Mouse (Mus musculus): ENCODE data around the gene Ap1m2.

The Ap1m2 gene

DNA sequence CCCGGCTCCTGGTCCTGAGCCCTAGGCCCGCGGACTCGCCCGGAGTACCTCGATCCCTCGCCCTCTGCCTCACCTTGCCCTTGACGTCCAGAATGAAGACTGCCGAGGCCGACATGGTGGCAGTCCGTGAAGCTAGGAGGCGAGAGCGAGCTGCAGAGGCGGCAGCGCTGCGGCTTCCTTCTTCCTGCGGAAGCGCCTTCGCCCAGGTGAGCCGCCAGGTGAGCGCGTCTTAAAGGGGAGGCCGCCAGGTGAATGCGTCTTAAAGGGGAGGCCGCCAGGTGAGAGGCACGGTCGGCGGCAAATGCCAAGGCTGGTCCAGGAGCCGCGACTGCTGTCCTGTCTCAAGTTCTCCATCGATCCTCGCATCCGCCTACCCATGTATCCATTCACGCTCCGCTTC, at the start of gene Ap1m2:
Gene Ap1m2, minus strand, starts transcription at position 204 of the 400 bp plus-strand sequence.
- no peak for DNase-seq (ENCODE audit: low spot score)

DNA sequence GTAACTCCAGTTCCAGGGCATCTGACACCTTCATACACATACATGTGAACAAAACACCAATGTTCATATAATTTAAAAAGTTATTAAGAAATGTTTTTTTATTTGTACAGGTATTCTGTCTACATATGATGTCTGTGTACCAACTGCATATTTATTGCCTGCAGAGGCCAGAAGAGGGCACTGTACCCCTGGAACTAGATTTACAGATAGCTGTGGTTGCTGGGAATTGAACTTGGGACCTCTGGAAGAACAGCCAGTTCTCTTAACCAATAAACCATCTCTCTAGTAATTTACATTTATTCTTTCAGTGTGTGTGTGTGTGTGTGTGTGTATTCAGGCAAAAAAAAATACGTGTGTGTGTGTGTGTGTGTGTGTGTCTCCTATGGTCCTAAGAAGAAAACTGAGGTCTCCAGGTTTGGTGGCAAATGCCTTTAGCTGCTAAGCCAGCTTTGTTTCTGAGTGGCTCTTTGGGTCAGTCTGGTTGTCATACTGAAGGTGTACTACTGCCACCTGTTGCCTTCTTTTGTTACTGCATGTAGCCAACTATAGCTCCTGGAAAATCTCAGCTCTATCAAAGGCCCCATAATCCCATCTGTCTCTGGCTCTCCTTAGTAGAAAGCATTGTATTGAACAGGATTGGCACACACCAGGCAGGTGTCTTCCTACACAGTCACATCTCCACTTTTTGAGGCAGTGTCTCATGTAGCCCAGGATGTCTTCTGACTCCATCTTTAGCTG, 45.0 kb upstream of the Ap1m2 start:
- no peak for DNase-seq (ENCODE audit: low spot score)

DNA sequence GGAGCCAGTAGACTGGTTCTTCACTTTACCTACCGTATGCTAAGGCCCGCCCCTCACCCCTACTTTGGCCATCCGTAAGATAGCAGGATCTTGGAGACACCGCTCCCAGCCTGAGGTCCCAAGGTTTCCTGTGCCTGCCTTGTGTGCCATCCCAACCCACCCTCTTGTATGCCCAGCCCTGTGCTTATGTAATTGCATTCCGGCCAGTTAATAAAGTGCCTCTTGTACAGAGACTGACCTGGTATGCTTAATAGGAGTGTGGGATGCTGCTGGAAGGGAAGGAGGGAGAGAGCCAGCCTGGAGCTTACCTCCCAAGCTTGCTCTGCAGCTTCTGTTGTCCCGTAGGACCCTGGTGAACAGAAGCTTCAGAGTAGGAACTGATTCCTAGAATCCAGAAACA, 42.7 kb upstream of the Ap1m2 start:
- DNase-seq (ENCODE audit: low spot score), result no peak

DNA sequence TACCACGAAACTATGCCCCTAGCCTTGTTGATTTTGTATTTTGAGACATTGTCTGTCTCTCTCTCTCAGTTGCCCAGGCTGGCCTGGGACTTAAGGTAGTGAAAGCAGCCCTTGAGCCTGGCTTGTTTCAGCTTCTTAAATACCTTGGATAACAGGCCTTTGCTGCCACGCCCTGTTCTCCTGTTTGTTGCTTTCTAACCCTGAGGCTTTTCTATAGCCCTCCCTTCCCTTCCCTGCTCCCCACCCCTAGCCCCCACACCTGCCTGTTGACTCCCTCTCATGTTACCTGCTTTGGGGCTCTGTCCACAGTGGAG, 41.2 kb upstream of the Ap1m2 start:
- no peak for DNase-seq (ENCODE audit: low spot score)

DNA sequence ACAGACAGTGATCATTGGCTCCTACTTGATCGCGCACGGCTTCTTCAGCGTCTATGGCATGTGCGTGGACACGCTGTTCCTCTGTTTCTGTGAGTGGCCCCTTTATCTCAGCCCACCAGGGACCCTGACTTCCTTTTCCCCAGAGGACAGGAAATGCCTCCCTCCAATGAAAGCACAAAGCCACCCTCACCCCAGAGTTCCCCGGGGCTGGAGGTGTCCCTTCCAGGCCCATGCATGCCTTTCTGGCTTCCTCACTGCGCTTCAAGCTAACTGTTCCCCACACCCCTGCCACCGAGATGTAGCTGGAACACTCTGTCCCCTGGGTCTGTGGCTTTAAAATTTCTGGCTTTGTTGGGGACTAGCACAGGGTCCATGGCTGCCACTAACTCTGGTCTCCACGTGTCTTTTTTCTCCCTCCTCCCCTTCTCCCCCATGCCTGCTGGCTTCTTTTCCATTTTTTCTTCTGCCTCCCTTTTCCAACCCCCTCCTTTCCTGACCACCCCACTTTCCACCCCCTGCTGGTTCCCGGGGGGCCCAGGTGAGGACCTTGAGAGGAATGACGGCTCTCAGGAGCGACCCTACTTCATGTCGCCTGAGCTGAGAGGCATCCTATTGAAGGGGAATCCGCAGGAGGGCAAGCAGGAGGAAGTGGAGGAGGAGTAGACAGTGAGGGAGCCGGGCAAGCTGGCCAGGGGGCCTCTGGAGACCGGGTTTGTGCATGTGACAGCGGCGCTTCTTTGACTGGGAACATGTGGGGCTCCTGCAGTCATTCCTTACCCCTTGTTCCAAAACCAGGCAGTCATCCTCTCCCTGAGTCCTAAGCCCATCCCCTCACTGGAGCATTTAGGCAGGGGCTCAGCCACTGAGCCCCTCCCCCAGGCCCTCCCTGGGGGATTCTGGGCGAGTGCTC, 40.6 kb upstream of the Ap1m2 start:
- DNase-seq (ENCODE audit: low spot score), result no peak

DNA sequence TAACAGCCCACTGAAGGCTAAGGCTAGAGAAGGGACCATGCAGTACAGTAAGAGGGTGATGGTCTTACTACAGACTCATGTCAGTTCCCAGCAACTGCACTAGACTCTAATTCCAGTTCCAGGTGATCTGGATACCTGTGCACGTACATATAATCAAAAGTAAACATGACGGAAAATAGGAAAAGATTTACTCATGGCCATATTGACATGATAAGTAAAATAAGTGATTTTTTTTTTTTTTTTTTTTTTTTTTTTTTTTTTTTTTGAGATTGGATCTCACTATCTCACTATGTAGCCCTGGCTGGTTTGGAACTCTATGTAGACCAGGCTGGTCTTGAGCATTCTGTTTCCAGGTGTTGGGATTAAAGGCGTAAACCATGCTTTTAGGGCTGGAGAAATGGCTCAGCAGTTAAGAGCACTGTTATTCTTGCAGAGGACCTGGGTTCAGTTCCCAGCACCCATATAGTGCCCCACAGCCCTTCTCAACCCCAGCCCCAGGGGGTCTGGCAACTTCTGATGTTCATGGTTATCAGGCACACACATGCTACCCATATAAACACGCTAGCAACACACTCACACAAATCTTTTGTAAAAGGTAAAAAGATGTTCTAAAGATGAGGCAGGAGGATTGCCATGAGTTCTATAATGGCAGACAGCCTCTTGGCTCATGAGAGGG, 39.7 kb upstream of the Ap1m2 start:
- no peak for DNase-seq (ENCODE audit: low spot score)

DNA sequence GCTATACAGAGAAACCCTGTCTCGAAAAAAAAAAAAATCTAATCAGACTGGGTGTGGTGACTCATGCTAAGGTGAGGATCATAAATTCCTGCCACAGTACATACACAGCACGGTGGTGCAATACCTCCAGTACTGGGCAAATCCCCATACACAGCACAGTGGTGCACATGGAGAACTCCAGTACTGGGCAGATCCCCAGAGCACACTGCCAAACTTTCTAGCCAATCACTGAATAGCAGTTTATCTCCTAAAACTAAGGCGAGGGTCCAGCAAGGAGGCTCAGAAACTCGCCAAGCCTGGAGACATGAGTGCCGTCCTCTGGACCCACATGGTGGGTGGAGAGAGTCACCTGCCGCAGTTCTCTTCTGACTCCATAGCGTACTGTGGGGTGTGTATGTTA, 39.0 kb upstream of the Ap1m2 start:
- DNase-seq (ENCODE audit: low spot score), result no peak

DNA sequence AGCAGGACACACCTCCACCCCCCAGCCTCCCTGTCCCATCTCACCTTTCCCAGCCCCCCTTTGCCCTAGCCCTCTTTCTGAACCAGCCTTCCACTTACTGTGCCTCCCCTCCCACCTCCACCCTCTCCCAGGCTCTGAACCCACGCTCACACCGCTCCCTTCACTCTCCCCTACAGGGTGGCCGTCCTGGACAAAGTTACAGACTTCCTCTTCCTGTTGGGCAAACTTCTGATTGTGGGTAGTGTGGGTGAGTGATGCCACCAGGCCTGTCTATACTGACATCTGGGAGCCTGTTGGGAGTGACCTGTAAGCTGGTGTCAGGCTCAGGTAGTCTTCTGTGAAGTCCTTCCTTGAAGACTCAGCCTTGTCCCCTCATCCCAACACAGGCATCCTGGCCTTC, 36.0 kb upstream of the Ap1m2 start:
- no peak for DNase-seq (ENCODE audit: low spot score)

DNA sequence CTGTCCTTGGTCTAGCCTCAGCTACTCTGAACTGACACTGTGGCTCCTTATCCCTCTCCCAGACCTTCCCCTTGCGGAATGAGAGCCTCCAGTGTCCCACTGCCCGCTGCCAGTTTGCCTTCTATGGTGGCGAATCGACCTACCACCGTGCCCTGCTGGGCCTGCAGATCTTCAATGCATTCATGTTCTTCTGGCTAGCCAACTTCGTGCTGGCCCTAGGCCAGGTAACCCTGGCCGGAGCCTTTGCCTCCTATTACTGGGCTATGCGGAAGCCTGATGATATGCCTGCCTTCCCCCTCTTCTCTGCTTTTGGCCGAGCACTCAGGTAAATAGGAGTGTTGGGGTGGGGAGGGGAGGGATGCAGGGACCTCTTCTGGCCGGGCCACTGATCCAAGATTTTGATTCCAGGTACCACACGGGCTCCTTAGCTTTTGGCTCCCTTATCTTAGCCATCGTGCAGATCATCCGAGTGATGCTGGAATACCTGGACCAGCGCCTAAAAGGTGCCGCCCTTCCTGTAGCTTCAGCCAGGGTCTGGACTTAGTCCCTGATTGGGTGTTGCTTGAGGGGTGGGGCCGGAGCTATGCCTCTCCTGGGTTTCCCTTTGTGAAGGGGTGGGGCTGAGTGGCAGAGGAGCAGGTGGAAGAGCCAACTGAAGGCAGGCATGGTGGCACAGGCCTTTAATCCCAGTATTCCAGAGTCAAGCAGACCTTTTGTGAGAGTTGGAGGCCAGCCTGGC, 34.7 kb upstream of the Ap1m2 start:
- DNase-seq (ENCODE audit: low spot score), result no peak

DNA sequence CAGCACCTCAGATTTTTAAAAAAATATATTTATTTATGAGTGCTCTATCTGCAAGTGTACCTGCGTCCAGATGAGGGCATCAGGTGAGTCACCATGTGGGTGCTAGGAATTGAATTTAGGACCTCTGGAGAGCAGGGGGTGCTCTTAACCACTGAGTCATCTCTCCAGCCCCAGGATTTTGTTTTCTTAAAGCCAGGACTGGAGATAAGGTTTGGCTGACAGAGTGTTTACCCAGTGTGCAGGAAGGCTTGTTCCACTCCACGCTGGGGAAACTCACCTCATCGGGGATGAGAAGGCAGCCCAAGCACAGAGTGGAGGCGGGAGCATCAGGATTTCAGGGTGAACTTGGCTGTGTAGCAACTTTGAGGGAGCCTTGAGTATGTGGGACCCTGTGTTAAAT, 28.3 kb upstream of the Ap1m2 start:
- DNase-seq (ENCODE audit: low spot score), result no peak

DNA sequence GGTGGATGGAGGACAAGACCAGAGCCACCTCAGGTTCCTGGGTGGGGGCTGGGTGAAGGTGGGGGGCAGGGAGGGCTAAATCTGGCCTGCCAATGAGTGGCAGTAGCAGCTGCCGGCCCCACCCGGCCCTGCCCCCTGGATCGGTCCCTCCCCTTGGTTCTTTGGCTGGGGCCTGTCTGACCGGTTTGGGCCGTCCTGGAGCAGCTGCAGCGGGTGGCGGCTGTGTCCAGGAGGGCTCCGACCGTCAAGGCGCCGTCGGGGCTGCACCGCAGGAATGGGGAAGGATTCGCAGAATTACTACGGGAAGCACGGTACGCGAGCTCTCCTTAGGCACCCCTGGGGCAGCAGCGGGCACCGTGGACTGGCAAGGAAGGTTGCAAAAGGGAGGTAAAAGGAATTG, 25.5 kb upstream of the Ap1m2 start:
- no peak for DNase-seq (ENCODE audit: low spot score)

DNA sequence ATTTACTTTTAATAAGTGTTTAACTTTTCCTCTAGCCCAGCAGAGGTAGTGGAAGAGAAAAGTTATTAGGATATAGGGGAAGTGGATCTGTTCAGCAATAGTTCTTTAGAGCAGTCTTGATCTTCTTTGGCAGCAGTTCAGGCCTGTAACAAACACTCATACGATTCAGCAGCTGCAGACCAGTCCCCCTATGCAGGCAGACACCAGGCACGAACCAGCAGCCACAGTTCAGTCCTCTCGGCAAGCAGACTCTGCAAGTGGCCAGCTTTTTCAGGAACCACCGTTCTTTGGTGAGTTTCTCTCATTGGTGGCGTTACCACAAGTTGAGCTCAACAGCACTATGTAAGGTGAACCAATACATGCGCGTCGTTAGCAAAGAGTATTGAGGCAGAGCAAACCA, 24.4 kb upstream of the Ap1m2 start:
- DNase-seq (ENCODE audit: low spot score), result no peak

DNA sequence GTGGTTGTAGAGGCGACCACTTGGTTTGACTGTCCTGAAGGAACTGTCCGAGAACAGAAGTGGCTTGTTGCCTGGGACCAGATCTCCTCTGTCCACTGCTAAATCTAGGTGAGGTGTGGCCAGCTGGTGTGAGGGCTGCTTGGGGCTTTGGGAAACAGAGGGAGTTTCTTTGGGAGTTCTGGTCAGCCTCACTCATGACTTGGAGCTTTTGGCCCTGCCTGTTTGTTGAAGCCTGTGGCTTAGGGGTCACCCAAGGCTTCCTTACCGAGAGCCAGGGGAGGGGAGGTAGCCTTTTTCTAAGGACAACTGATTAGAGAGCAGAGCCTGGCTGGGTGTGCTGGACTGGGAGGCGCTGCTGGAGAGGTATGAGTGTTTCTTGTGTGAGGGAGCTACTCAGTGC, 23.3 kb upstream of the Ap1m2 start:
- no peak for DNase-seq (ENCODE audit: low spot score)

DNA sequence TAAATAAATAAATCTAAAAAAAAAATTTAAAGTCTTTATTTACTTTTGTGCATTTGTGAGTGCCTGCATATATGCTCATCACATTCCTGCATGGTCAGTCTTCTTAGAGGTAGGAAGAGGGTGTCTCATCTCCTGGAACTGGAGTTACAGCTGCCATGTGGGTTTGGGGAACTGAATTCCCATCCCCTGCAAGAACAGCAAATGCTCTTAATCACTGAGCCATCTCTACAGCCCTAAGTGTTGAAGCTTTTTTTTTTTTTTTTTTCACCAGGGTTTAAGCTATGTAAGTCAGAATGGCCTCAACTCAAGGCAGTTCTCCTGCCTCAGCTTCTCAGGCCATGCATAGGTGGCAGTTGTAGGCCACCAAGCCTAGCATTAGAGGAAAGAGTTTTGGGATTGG, 22.6 kb upstream of the Ap1m2 start:
- DNase-seq (ENCODE audit: low spot score), result no peak

DNA sequence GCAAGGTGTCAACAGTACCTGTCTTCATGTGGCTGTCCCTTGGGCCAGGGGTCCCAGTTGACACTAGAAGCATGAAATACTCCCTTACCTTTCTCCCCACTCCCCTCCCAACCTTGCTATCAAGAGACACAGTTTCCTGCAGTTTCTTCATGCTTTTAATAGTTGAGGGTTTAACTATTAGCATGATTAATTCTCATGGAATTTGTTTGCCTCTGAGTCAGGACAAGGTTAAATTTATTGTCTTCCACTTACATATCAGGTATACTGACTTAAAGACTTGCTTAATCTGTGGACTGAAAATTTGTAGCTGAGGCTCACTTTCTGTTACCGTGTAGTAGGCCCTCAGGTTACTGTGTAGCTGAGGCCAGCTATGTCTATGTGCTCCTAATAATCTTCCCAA, 21.4 kb upstream of the Ap1m2 start:
- no peak for DNase-seq (ENCODE audit: low spot score)

DNA sequence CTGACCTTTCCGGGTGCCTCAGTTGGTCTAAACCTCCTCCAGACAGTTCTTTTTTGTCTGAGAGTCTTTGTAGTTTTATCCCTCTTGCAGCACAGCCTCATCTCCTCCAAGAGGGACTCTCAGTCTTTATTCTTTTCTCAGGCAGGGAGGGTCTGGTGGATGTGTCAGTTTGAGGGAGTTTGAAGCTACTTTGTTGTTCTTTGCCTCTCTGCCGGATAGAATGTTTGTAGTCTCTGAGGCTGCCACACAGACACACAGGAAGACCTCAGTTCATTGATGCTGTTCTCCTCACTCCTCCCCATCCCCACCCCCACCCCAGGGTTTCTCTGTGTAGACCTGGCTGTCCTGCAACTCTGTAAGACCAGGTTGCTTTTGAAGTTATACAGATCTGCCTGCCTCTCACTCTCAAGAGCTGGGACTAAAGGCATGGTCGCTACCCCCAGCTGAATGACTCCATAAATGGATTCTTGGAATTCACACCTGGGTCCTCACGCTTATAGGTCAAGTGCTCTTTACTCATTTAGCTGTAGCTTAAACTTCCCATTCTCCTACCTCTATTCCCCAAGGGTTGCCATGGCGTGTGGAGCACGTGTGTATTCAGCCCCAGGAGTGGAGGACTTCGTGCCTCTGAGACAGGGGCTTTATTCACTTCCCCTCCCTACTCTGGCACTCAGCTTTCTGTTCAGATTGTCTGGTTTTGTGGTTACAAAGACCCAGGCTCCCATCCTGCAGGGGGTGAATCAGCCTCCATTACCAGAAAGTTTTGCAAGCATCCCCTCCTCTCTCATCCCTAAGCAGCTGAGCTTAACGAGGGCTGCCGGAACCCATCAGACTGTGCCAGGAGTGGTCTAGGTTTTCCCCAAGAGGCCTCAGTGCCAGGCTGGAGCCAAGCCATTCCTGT, 20.3 kb upstream of the Ap1m2 start:
- DNase-seq (ENCODE audit: low spot score), result no peak

DNA sequence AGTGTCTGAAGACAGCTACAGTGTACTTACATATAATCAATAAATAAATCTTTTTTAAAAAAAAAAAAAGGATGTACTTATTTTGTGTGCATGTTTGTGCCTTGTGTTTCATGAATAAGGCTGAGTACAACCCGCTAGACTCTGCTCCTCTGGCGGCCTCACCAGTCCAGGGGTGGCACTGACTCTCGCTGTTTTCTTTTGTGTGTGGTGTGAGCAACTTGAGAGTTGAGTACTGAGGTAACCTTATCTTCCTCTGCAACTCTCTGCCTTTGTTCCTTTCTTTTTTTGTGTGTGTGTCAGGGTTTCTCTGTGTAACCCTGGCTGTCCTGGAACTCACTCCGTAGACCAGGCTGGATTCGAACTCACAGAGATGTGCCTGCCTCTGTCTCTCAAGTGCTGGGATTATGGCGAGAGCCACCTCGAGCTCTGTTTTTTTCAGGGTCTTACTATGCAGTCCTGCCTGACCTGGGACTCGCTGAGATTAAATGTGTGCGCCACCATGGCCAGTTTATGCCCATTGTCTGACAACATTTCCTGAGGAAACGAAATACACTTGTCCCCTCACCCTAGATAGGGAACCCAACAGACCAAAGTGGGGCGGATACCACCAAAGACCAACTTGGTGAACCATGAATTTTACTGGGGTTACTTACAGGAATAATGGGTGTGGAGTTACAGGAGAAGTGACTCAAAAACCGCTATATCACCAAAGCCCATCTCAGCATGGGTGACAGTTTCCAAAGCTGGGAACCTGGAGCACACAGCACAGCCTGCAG, 19.4 kb upstream of the Ap1m2 start:
- no peak for DNase-seq (ENCODE audit: low spot score)

DNA sequence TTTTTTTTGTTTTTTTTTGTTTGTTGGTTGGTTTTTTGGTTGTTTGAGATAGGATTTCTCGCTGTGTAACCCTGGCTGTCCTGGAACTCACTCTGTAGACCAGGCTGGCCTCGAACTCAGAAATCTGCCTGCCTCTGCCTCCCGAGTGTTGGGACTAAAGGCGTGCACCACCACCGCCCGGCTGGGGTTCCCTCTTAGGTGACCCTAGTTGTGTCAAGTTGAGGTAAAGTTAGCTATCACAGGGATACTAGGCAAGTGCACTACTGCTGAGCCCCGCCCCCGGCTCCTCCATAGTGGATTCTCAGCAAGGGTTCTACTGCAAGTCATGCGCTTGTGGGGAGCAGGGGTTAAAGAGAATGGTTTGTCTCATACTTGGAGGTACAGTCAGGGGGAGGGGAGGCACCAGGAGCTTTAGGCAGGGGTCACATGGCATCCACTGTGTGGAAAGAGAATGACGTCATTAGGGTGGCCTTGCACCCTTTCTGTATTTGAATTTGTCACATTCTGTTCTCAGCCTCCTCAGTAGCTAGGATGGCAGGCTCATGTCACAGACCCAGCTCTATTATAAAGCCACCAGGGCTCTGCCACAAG, 17.7 kb upstream of the Ap1m2 start:
- DNase-seq (ENCODE audit: low spot score), result no peak

DNA sequence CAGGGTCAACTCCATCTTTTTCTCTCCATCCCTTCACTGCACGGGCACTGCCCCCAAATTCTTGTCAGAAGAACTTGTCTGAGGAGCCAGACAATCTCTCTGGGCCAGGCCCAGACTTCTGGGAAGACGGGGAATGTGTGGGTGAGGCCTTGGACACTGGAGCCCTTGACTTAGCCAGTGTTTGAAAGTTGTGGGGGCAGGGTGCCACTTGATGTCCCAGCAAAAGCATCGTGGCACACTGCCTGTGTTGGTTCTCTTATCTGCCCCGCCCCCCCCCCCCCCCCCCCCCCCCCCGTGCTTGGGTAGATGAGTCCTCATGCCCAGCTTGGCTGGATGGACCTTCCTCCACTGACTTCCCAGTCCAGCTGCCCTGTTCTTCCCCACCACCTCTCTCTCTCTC, 16.9 kb upstream of the Ap1m2 start:
- no peak for DNase-seq (ENCODE audit: low spot score)

DNA sequence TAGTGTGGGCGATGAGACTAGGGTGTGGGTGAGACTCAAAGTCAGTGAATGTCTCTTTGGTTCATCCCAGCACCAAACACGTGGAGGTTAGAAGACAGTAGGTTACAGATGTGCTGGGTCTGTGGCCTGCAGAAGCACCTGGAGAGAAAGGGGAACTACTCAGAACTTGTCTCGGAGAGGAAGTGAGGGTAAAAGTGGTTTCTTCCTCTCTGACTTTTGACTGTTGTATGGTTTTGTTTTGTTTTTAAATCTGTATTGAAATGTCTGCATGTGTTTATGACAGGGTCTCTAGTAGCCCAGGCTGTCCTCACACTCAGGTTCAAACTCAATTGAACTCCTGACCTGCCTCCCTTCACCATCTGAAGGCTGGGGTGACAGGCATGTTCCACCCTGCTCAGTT, 15.9 kb upstream of the Ap1m2 start:
- DNase-seq (ENCODE audit: low spot score), result no peak

Measured in urinary bladder, postnatal 10 days (tissue).